9 mouse cellular contexts compared by ENCODE assay signal in genomic region chr4:135433086-135433442, GRCm38 (mm10). TPM values are rescaled to one million over a fixed set of nuclear protein-coding genes. Genes with fewer than 3 reads are reported as not detected.
DNase-seq lines count a peak whose midpoint lies in the region; ATAC-seq and TF ChIP-seq lines count a peak whose summit lies in the region.
"Had no signal": no experiment of that assay in that cellular context is flagged by ENCODE, and none has a peak within 500 bp of the region (broad histone marks: within the 10 kb centered on the region; RNA-seq: fewer than 3 reads in every experiment).

No protein-coding gene starts in this region.

- WGBS in embryonic facial prominence, embryonic 14.5 days: 7% methylated on average over 10 of the region's 10 CpGs
- WGBS in limb, embryonic 10.5 days: 8% methylated on average over 10 of the region's 10 CpGs
- WGBS in small intestine, adult 2 months: 23% methylated on average over 10 of the region's 10 CpGs

- ATAC-seq in embryonic facial prominence, embryonic 14.5 days (ENCODE audit: low read depth): no peak

- H3K27ac ChIP-seq in MEL (ENCODE audit: control insufficient read depth, low read depth, low read length): no peak overlapping the region
- no peak overlapping the region for H3K27ac ChIP-seq in embryonic facial prominence, embryonic 14.5 days (replicated peaks; ENCODE audit: low read depth, low read length)
- peak overlapping the region; percentile 85 for H3K27ac ChIP-seq in limb, embryonic 10.5 days
- 0 out of 2 replicates have a peak overlapping the region, but pooled peaks have one; percentile 11 for H3K27ac ChIP-seq in small intestine, adult 2 months (ENCODE audit: insufficient read depth, low read depth, low read length)

- peak overlapping the region; percentile 63 to 68 for H3K4me3 ChIP-seq in MEL (ENCODE audit: control insufficient read depth in 1 of 2, insufficient read depth in 1 of 2, low read depth in 2 of 2, low read length in 2 of 2)
- peak overlapping the region; percentile 82 for H3K4me3 ChIP-seq in embryonic facial prominence, embryonic 14.5 days (ENCODE audit: low read depth, low read length)
- peak overlapping the region; percentile 74 for H3K4me3 ChIP-seq in limb, embryonic 10.5 days
- peak overlapping the region; percentile 97 for H3K4me3 ChIP-seq in small intestine, adult 2 months (ENCODE audit: low read depth, low read length)

- peaks cover 21 to 36% of the 10 kb centered on the region in 2 experiments for H3K4me1 ChIP-seq in MEL (ENCODE audit: control insufficient read depth in 1 of 2, insufficient read depth in 2 of 2, low read length in 2 of 2)
- H3K4me1 ChIP-seq in embryonic facial prominence, embryonic 14.5 days (ENCODE audit: control insufficient read depth, insufficient read depth, low read length): peaks cover 12% of the 10 kb centered on the region
- peaks cover 19% of the 10 kb centered on the region for H3K4me1 ChIP-seq in limb, embryonic 10.5 days
- peaks cover 10% of the 10 kb centered on the region; the same call in 1 of the 2 replicates for H3K4me1 ChIP-seq in small intestine, adult 2 months (ENCODE audit: control insufficient read depth, insufficient read depth, insufficient read length, low read length)

- H3K9ac ChIP-seq in MEL (ENCODE audit: control insufficient read depth, low read depth, low read length, poor library complexity, severe bottlenecking): peak overlapping the region; percentile 76
- H3K9ac ChIP-seq in embryonic facial prominence, embryonic 14.5 days (ENCODE audit: low read depth, low read length): peak overlapping the region; percentile 79

- TF ChIP-seq POLR2A in MEL (IDR thresholded peaks at IDR 0.05; ENCODE audit: control insufficient read depth in 1 of 2, insufficient read depth in 1 of 2, low read depth in 1 of 2, low read length in 2 of 2, poor library complexity in 1 of 2): no peak
- TF ChIP-seq POLR2A in small intestine, adult 2 months (IDR thresholded peaks at IDR 0.05; ENCODE audit: low read depth, low read length): no peak

- no peak for TF ChIP-seq EP300 in MEL (IDR thresholded peaks at IDR 0.05; ENCODE audit: low read depth in 1 of 2, low read length in 2 of 2)

- H3K9me3 ChIP-seq in MEL (replicated peaks; ENCODE audit: insufficient read depth, low read length): no peaks in the 10 kb centered on the region
- no peaks in the 10 kb centered on the region for H3K9me3 ChIP-seq in embryonic facial prominence, embryonic 14.5 days (ENCODE audit: control insufficient read depth, low read length)
- no peaks in the 10 kb centered on the region for H3K9me3 ChIP-seq in limb, embryonic 10.5 days (replicated peaks)

- no peak for TF ChIP-seq CTCF in MEL (IDR thresholded peaks at IDR 0.05 in 2 of 3, conservative IDR thresholded peaks at IDR 0.05 in 1 of 3; ENCODE audit: control insufficient read depth in 1 of 3, insufficient read depth in 1 of 3, low read depth in 2 of 3, low read length in 3 of 3, poor library complexity in 1 of 3, severe bottlenecking in 1 of 3)
- no peak for TF ChIP-seq CTCF in small intestine, adult 2 months (IDR thresholded peaks at IDR 0.05; ENCODE audit: extremely low read depth, insufficient read length, insufficient replicate concordance, low read depth, low read length)

- H3K4me2 ChIP-seq in embryonic facial prominence, embryonic 14.5 days (ENCODE audit: low read depth, low read length): peak overlapping the region; percentile 87

- H3K27me3 ChIP-seq in MEL (ENCODE audit: control insufficient read depth in 1 of 2, insufficient read depth in 2 of 2, low read length in 2 of 2): no peaks in the 10 kb centered on the region
- H3K27me3 ChIP-seq in embryonic facial prominence, embryonic 14.5 days (replicated peaks; ENCODE audit: control insufficient read depth, insufficient read depth, low read length): no peaks in the 10 kb centered on the region
- H3K27me3 ChIP-seq in limb, embryonic 10.5 days (ENCODE audit: low read depth, poor library complexity, severe bottlenecking): peaks cover 14% of the 10 kb centered on the region
- no peaks in the 10 kb centered on the region; the same call in 1 of the 2 replicates for H3K27me3 ChIP-seq in small intestine, adult 2 months (ENCODE audit: control insufficient read depth, insufficient read depth, low read length)

- TF ChIP-seq RAD21 in MEL (IDR thresholded peaks at IDR 0.05; ENCODE audit: low read depth, low read length): no peak

- H3K36me3 ChIP-seq in MEL (ENCODE audit: control insufficient read depth in 1 of 2, insufficient read depth in 2 of 2, low read length in 2 of 2): peaks cover 0 to 28% of the 10 kb centered on the region in 2 experiments; a peak in 2 of 4 replicates
- H3K36me3 ChIP-seq in embryonic facial prominence, embryonic 14.5 days (ENCODE audit: control insufficient read depth, insufficient read depth, low read length): no peaks in the 10 kb centered on the region
- no peaks in the 10 kb centered on the region for H3K36me3 ChIP-seq in limb, embryonic 10.5 days
- H3K36me3 ChIP-seq in small intestine, adult 2 months (ENCODE audit: control insufficient read depth, insufficient read depth, low read length): no peaks in the 10 kb centered on the region

- peaks cover 7% of the 10 kb centered on the region; the same call in 1 of the 2 replicates for H3K79me2 ChIP-seq in MEL (ENCODE audit: control insufficient read depth, insufficient read depth, low read length, poor library complexity)

- peak; percentile 22 for DNase-seq in kidney, adult 9 months
- no peak for DNase-seq in kidney, postnatal 4 days
- no peak for DNase-seq in MEL (ENCODE audit: low read depth, low spot score)
- peak; percentile 25 for DNase-seq in embryonic facial prominence, embryonic 14.5 days (ENCODE audit: low spot score)
- DNase-seq in limb, embryonic 10.5 days (ENCODE audit: low spot score): no peak
- DNase-seq in gastrocnemius, postnatal 10 days: no peak
- no peak for DNase-seq in frontal cortex, adult 2 months (ENCODE audit: extremely low spot score in 1 of 2, low spot score in 1 of 2)

TF ChIP-seq in MEL, 35 proteins besides CTCF, POLR2A, EP300 and RAD21:
- TF ChIP-seq MAZ (IDR thresholded peaks at IDR 0.05; ENCODE audit: low read depth, low read length): no peak
- TF ChIP-seq MAX (IDR thresholded peaks at IDR 0.05; ENCODE audit: low read length): no peak
- no peak for TF ChIP-seq GABPA (IDR thresholded peaks at IDR 0.05; ENCODE audit: low read depth, low read length)
- TF ChIP-seq RCOR1 (IDR thresholded peaks at IDR 0.05; ENCODE audit: low read depth, low read length): no peak
- no peak for TF ChIP-seq MEF2A (IDR thresholded peaks at IDR 0.05; ENCODE audit: extremely low read depth, insufficient replicate concordance, low read depth, low read length, poor library complexity, severe bottlenecking)
- TF ChIP-seq USF1 (IDR thresholded peaks at IDR 0.05; ENCODE audit: low read depth, low read length): no peak
- no peak for TF ChIP-seq TCF12 (IDR thresholded peaks at IDR 0.05; ENCODE audit: low read depth, low read length)
- no peak for TF ChIP-seq SMC3 (IDR thresholded peaks at IDR 0.05; ENCODE audit: low read depth, low read length)
- no peak for TF ChIP-seq ELF1 (IDR thresholded peaks at IDR 0.05; ENCODE audit: low read depth, low read length)
- no peak for TF ChIP-seq NRF1 (IDR thresholded peaks at IDR 0.05; ENCODE audit: insufficient read depth, low read depth, low read length, poor library complexity, severe bottlenecking)
- TF ChIP-seq POLR2AphosphoS5 (IDR thresholded peaks at IDR 0.05; ENCODE audit: borderline replicate concordance, low read depth, low read length): no peak

RNA-seq across cellular contexts. Expression of gene Rcan3, which starts 0.6 kb away (rescaled TPM):
- 6.5 and 7.9 TPM in 2 replicates for total RNA-seq in MEL (2012; rRNA removed)
- 1 to 10 TPM in 1 of 2 experiments, not detected in 1; 7.8 TPM for polyA plus RNA-seq in MEL (2012; ENCODE audit: insufficient read depth in 1 of 2, insufficient read length in 2 of 2, low read depth in 1 of 2, low replicate concordance in 2 of 2, missing spikeins in 1 of 2)
- 12.7 and 14.7 TPM in 2 replicates for polyA plus RNA-seq in embryonic facial prominence, embryonic 14.5 days (2014; fragmentation: Nextera tagmentation; extraction: Ambion mirVana)
- 6.4 and 6.7 TPM in 2 replicates for polyA plus RNA-seq in limb, embryonic 10.5 days (2016; fragmentation: Nextera tagmentation; extraction: Ambion mirVana)
- 5.5 and 6.3 TPM in 2 replicates for polyA plus RNA-seq in small intestine, adult 2 months (2012; rRNA removed)
- total RNA-seq in gastrocnemius, postnatal 10 days (2021): 10 to 100 TPM in 1 of 2 experiments, 1 to 10 TPM in 1; 9.9 to 11.2 TPM
- 31.8 and 32.8 TPM in 2 replicates for polyA plus RNA-seq in frontal cortex, adult 2 months (2012; rRNA removed)

RNA-seq across cellular contexts. Expression of gene Ncmap, which starts 35.0 kb away (rescaled TPM):
- total RNA-seq in MEL (2012; rRNA removed): 0.08 TPM in 1 of 2 replicates, not detected in the other
- under 1 TPM in 1 of 2 experiments, not detected in 1; 0.22 TPM for polyA plus RNA-seq in MEL (2012; ENCODE audit: insufficient read depth in 1 of 2, insufficient read length in 2 of 2, low read depth in 1 of 2, low replicate concordance in 2 of 2, missing spikeins in 1 of 2)
- 6.8 and 7.7 TPM in 2 replicates for polyA plus RNA-seq in embryonic facial prominence, embryonic 14.5 days (2014; fragmentation: Nextera tagmentation; extraction: Ambion mirVana)
- 0.35 TPM in 1 of 2 replicates, not detected in the other for polyA plus RNA-seq in limb, embryonic 10.5 days (2016; fragmentation: Nextera tagmentation; extraction: Ambion mirVana)
- polyA plus RNA-seq in small intestine, adult 2 months (2012; rRNA removed): 2.2 and 7.2 TPM in 2 replicates
- total RNA-seq in gastrocnemius, postnatal 10 days (2021): 10 to 100 TPM in 1 of 2 experiments, 1 to 10 TPM in 1; 9.8 to 16.8 TPM
- 1.3 and 1.9 TPM in 2 replicates for polyA plus RNA-seq in frontal cortex, adult 2 months (2012; rRNA removed)
- total RNA-seq: adrenal gland, postnatal 36 days had no signal

Comparison
In these comparisons a context has a peak if more than half of its experiments do, and no peak if none do; other contexts are left out.
1. DNase-seq: peak in kidney, adult 9 months (single experiment) and embryonic facial prominence, embryonic 14.5 days (single experiment); none in kidney, postnatal 4 days (0 of 2), MEL (single experiment), limb, embryonic 10.5 days (single experiment), gastrocnemius, postnatal 10 days (single experiment) and frontal cortex, adult 2 months (0 of 2).
2. H3K27ac ChIP-seq: peak in limb, embryonic 10.5 days (single experiment) and small intestine, adult 2 months (single experiment); none in MEL (single experiment) and embryonic facial prominence, embryonic 14.5 days (single experiment).
3. Peak in every context shown above with its lines, with median percentiles within 50 percentile points of each other: H3K4me3 ChIP-seq.